Mouse (Mus musculus): ENCODE measurements at regions not wholly inside any gene's neighbourhood (a gene's known extent, or its start where the extent isn't known, plus 50 kb on each side); places are given as distances from the start of the nearest gene placed in this dataset.

DNA sequence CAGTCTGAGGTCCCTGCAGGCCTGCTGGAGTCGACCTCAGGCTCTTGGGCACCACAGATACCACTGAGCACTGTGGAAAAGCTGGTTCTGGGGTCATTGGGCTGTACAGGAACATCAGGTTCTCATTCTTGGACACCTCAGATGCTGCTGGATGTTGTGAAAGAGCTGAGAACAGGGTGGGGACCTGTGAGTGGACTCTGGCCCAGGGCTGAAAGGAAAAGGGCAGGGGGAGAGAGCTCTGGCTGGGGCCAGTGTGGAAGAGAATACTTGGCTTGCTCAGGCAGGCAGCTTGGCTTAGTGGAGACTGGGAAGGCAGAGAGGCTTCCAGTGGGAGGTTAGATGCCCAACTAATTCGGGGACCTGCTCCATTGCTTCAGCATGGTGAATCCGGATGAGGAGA, 115.7 kb upstream of the Ngly1 start:
- TF ChIP-seq CTCF (conservative IDR thresholded peaks at IDR 0.05; ENCODE audit: low read length) (no peak), NANOG (IDR thresholded peaks at IDR 0.05; ENCODE audit: borderline replicate concordance, low read length) (no peak), POU5F1 (IDR thresholded peaks at IDR 0.05; ENCODE audit: borderline replicate concordance, low read length) (no peak)
- Histone ChIP-seq H3K4me3 (replicated peaks; ENCODE audit: low read length) (no peak overlapping the region), H3K27me3 (ENCODE audit: insufficient read depth, low read length) (no peaks in the 10 kb centered on the region), H3K4me1 (replicated peaks; ENCODE audit: low read depth, low read length) (no peaks in the 10 kb centered on the region), H3K9me3 (ENCODE audit: low read length) (peaks cover 40% of the 10 kb centered on the region), H3K36me3 (ENCODE audit: insufficient read depth, low read length) (no peaks in the 10 kb centered on the region)

DNA sequence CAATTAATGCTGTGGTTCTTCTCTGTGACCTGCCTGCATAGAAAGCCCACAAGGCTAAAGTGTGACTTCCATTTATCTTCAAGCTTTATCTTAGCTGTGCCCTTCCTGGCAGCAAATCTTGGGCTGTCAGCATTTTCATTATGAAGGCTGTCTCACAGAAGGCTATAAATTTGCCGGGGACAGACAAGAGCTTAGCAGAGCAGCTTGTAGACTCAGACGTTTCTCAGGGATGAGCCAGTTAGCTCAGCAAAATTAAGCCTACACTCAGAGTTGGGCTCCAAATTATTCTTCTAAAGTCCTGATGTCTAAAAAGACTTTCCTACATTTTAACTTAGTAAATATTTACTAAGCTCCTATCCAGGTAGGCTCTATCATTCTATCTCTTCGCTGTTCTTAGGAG, 112.9 kb upstream of the Ngly1 start:
- no peak for TF ChIP-seq CTCF (conservative IDR thresholded peaks at IDR 0.05; ENCODE audit: low read length)
- no peak for TF ChIP-seq NANOG (IDR thresholded peaks at IDR 0.05; ENCODE audit: borderline replicate concordance, low read length)
- no peak for TF ChIP-seq POU5F1 (IDR thresholded peaks at IDR 0.05; ENCODE audit: borderline replicate concordance, low read length)
- no peaks in the 10 kb centered on the region for H3K4me1 ChIP-seq (replicated peaks; ENCODE audit: low read depth, low read length)
- H3K4me3 ChIP-seq (replicated peaks; ENCODE audit: low read length), result no peak overlapping the region
- H3K27me3 ChIP-seq (ENCODE audit: insufficient read depth, low read length), result no peaks in the 10 kb centered on the region
- H3K36me3 ChIP-seq (ENCODE audit: insufficient read depth, low read length), result no peaks in the 10 kb centered on the region
- peaks cover 33% of the 10 kb centered on the region for H3K9me3 ChIP-seq (ENCODE audit: low read length)

DNA sequence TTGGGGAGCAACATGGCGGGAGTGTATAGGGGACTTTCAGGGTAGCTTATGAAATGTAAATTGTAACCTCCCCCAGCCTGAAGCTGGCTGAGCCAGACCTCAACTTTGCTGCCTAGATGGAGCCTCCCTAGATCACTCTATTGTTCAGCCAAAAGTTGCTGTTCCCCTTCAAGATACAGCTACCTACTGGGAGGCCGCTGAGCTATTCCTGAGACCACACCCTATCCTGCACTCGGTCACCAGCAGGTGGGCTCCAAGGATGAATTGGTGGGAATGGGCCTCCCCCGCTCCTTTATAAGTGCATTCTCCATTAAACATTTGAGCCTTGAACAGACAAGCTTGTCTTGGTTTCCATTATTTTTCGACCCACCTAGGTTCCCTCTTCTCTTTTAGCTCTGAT, 104.8 kb upstream of the Ngly1 start:
- no peak overlapping the region for H3K4me3 ChIP-seq (replicated peaks; ENCODE audit: low read length)
- H3K9me3 ChIP-seq (ENCODE audit: low read length), result peaks cover 34% of the 10 kb centered on the region
- H3K36me3 ChIP-seq (ENCODE audit: insufficient read depth, low read length), result no peaks in the 10 kb centered on the region
- TF ChIP-seq CTCF (conservative IDR thresholded peaks at IDR 0.05; ENCODE audit: low read length), result no peak
- no peak for TF ChIP-seq POU5F1 (IDR thresholded peaks at IDR 0.05; ENCODE audit: borderline replicate concordance, low read length)
- no peak for TF ChIP-seq NANOG (IDR thresholded peaks at IDR 0.05; ENCODE audit: borderline replicate concordance, low read length)
- H3K4me1 ChIP-seq (replicated peaks; ENCODE audit: low read depth, low read length), result no peaks in the 10 kb centered on the region
- H3K27me3 ChIP-seq (ENCODE audit: insufficient read depth, low read length), result no peaks in the 10 kb centered on the region

DNA sequence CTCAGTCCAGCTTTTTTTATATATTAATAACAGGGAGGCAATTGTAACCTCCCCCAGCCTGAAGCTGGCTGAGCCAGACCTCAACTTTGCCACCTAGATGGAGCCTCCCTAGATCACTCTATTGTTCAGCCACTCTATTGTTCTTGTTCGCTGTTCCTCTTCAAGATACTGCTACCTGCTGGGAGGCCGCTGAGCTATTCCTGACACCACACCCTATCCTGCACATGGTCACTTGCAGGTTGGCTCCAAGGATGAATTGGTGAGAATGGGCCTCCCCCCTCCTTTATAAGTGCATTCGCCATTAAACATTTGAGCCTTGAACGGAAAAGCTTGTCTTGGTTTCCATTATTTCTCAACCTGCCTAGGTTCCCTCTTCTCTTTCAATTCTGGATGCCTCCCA, 102.3 kb upstream of the Ngly1 start:
- Histone ChIP-seq H3K27me3 (ENCODE audit: insufficient read depth, low read length) (no peaks in the 10 kb centered on the region), H3K9me3 (ENCODE audit: low read length) (peaks cover 36% of the 10 kb centered on the region), H3K4me3 (replicated peaks; ENCODE audit: low read length) (no peak overlapping the region), H3K36me3 (ENCODE audit: insufficient read depth, low read length) (no peaks in the 10 kb centered on the region), H3K4me1 (replicated peaks; ENCODE audit: low read depth, low read length) (no peaks in the 10 kb centered on the region)
- TF ChIP-seq POU5F1 (IDR thresholded peaks at IDR 0.05; ENCODE audit: borderline replicate concordance, low read length) (no peak), NANOG (IDR thresholded peaks at IDR 0.05; ENCODE audit: borderline replicate concordance, low read length) (no peak), CTCF (conservative IDR thresholded peaks at IDR 0.05; ENCODE audit: low read length) (no peak)

DNA sequence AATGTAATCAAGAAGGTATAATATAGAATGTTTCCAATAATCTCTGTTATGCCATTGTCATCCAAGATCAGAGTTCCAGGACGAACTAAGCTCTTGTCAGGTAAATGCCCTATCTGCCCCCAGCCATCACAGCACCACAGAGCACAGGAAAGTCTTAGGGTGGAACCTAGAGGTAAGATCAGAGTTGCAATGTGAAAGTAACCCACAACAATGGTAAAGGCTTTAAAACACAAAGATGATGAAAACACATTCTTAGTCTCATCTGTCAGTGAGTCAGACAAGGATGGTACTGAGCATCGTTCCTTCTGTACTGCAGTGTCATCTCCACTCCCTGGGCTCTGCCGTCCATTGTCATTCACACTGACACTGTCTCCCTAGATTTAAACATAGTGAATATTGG, 97.3 kb upstream of the Ngly1 start:
- Histone ChIP-seq H3K9me3 (ENCODE audit: low read length) (0 out of 2 replicates have a peak, but pooled peaks cover 7% of the 10 kb centered on the region), H3K4me1 (replicated peaks; ENCODE audit: low read depth, low read length) (no peaks in the 10 kb centered on the region), H3K27me3 (ENCODE audit: insufficient read depth, low read length) (no peaks in the 10 kb centered on the region), H3K36me3 (ENCODE audit: insufficient read depth, low read length) (no peaks in the 10 kb centered on the region), H3K4me3 (replicated peaks; ENCODE audit: low read length) (no peak overlapping the region)
- TF ChIP-seq POU5F1 (IDR thresholded peaks at IDR 0.05; ENCODE audit: borderline replicate concordance, low read length) (no peak), NANOG (IDR thresholded peaks at IDR 0.05; ENCODE audit: borderline replicate concordance, low read length) (no peak), CTCF (conservative IDR thresholded peaks at IDR 0.05; ENCODE audit: low read length) (no peak)

DNA sequence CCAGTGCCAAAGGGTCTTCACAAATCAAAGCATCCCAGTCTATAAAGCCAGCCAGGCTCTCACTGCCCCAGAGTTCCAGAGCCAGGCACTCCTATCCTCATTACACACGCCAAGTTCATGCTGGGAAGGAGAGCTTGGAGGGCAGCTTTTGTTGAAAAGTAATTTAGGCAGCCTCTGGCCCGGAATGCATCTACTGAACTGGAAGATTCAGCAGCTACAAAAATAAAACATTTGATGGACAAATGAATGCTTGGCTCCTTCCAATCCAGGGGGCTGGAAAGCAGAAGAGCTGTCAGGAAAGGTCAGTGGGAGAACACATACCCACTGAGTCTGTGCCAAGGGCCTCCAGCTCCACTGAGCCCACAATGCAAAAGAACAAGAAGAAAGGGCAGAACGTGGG, 96.4 kb upstream of the Ngly1 start:
- no peaks in the 10 kb centered on the region for H3K36me3 ChIP-seq (ENCODE audit: insufficient read depth, low read length)
- H3K4me1 ChIP-seq (replicated peaks; ENCODE audit: low read depth, low read length), result no peaks in the 10 kb centered on the region
- H3K4me3 ChIP-seq (replicated peaks; ENCODE audit: low read length), result no peak overlapping the region
- no peaks in the 10 kb centered on the region for H3K27me3 ChIP-seq (ENCODE audit: insufficient read depth, low read length)
- H3K9me3 ChIP-seq (ENCODE audit: low read length), result peaks cover 10% of the 10 kb centered on the region; the same call in 1 of the 2 replicates
- no peak for TF ChIP-seq CTCF (conservative IDR thresholded peaks at IDR 0.05; ENCODE audit: low read length)
- TF ChIP-seq POU5F1 (IDR thresholded peaks at IDR 0.05; ENCODE audit: borderline replicate concordance, low read length), result no peak
- no peak for TF ChIP-seq NANOG (IDR thresholded peaks at IDR 0.05; ENCODE audit: borderline replicate concordance, low read length)

DNA sequence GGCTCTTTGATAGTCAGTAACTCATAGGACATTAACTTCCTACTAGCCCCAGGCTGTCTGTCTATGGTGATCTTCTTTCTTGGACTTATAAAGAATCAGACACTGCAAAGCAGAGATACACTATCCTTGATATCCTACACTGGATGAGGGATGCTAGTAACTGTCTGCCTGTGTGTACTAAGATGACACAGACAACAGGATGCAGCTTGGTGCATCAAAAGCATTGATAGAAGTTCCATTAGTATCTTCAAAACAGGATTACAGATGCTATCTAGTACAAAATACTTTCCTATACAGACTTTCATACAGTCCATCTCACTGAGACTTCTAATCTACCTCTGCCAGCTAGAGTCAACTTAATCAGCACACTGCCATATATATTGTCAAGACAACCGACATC, 94.0 kb upstream of the Ngly1 start:
- no peaks in the 10 kb centered on the region for H3K36me3 ChIP-seq (ENCODE audit: insufficient read depth, low read length)
- H3K4me3 ChIP-seq (replicated peaks; ENCODE audit: low read length), result no peak overlapping the region
- no peaks in the 10 kb centered on the region for H3K27me3 ChIP-seq (ENCODE audit: insufficient read depth, low read length)
- no peak for TF ChIP-seq POU5F1 (IDR thresholded peaks at IDR 0.05; ENCODE audit: borderline replicate concordance, low read length)
- no peak for TF ChIP-seq NANOG (IDR thresholded peaks at IDR 0.05; ENCODE audit: borderline replicate concordance, low read length)
- no peak for TF ChIP-seq CTCF (conservative IDR thresholded peaks at IDR 0.05; ENCODE audit: low read length)
- H3K9me3 ChIP-seq (ENCODE audit: low read length), result peaks cover 4% of the 10 kb centered on the region; the same call in 1 of the 2 replicates
- H3K4me1 ChIP-seq (replicated peaks; ENCODE audit: low read depth, low read length), result no peaks in the 10 kb centered on the region

DNA sequence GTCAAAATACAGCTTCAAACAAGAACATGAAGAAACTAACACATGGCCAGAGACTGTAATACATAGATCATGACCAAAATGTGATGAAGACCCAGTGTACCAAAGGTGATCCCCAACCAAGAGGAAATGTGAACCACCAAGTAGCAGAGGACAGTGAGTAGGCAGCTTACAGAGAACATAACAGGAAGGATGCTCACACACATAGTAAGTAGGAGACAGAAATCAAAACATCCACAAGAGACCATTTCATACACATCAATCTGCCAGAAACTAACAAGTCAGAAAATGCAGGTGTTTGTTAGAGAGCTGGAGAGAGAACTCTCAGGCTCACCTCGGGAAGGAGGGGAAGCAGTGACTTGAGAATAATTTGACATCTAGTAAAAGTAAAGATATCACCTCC, 78.9 kb upstream of the Ngly1 start:
- Histone ChIP-seq H3K27me3 (ENCODE audit: insufficient read depth, low read length) (no peaks in the 10 kb centered on the region), H3K9me3 (ENCODE audit: low read length) (no peaks in the 10 kb centered on the region), H3K36me3 (ENCODE audit: insufficient read depth, low read length) (no peaks in the 10 kb centered on the region), H3K4me3 (replicated peaks; ENCODE audit: low read length) (no peak overlapping the region), H3K4me1 (replicated peaks; ENCODE audit: low read depth, low read length) (no peaks in the 10 kb centered on the region)
- TF ChIP-seq POU5F1 (IDR thresholded peaks at IDR 0.05; ENCODE audit: borderline replicate concordance, low read length), result no peak
- no peak for TF ChIP-seq CTCF (conservative IDR thresholded peaks at IDR 0.05; ENCODE audit: low read length)
- no peak for TF ChIP-seq NANOG (IDR thresholded peaks at IDR 0.05; ENCODE audit: borderline replicate concordance, low read length)

DNA sequence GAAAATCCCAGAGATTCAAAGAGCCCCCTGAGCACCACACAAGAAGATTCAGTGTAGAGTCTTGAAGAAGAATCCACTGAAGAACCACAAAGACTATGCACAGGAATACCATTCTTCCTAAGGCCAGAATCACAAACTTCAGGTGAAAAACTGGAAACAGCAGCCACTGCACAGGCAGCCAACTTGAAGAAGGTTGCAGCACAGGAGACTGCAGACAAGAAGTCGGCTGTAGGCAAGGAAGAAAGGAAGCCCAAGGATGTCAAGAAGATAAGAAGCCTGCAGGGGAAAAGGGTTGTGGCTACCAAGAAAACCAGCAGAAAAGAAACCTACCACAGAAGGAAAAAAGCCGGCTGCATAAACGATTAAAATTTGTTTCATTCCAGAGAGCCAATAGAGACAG, 76.8 kb upstream of the Ngly1 start:
- Histone ChIP-seq H3K9me3 (ENCODE audit: low read length) (no peaks in the 10 kb centered on the region), H3K36me3 (ENCODE audit: insufficient read depth, low read length) (no peaks in the 10 kb centered on the region), H3K4me3 (replicated peaks; ENCODE audit: low read length) (no peak overlapping the region), H3K27me3 (ENCODE audit: insufficient read depth, low read length) (no peaks in the 10 kb centered on the region), H3K4me1 (replicated peaks; ENCODE audit: low read depth, low read length) (no peaks in the 10 kb centered on the region)
- TF ChIP-seq CTCF (conservative IDR thresholded peaks at IDR 0.05; ENCODE audit: low read length) (no peak), NANOG (IDR thresholded peaks at IDR 0.05; ENCODE audit: borderline replicate concordance, low read length) (no peak), POU5F1 (IDR thresholded peaks at IDR 0.05; ENCODE audit: borderline replicate concordance, low read length) (no peak)
